Mouse (Mus musculus): ENCODE data around the gene Il33. TPM values are rescaled to one million over a fixed set of nuclear protein-coding genes. Genes with fewer than 3 reads are reported as not detected.

Gene Il33
- polyA plus RNA-seq (2017; shearing (Covaris generic)) = not detected

DNA sequence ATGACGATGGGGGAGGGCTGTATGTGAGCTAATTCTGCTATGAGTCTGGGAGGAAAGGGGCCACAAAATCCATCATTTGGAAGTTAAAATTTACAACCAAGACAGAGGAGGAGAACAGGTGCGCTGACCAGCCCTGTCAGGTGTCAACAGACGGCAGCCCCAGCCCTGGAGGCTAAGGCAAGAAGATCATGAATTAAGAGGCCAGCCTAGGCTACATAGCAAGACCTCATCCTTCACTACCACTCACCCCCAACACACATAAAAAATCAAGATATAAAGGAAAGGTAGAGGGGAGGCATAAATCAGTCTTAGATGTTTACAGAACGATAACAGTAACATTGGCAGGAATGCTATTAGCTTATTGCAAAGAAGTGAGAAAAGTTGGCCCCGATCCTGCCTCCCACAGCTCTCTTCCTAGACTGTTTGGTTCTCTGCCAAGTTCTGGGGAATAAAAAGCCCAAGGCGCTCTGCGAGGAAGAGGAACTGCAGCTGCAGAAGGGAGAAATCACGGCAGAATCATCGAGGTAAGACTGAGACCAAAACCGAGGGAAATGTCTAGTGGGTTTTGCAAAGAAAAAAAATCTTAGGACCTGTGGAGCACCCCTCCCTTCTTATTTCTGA lies at the start of gene Il33:
TSS of gene Il33 (plus strand) at position 477 of the 621 bp plus-strand sequence.

DNA sequence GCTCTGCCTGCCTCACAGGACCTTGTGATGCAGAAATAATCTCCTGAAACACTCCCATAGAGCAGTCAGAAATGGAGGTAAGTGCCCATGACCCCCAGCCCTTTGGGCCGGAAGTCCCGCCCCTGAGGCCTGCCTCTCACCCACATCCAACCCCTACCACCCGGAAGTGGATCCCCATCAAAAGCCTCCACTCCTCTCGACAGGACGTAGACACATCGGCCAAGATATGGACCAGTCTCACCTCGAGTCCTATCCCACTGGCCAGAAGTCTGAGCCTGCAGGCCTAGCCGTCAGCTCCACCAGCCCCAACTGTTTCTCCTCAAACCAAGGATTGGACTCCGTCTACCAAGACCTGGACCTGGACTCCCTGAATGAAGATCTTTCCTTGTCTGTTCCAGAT lies 78.7 kb downstream of the Il33 start, which contains the start of gene Trpd52l3:
TSS of gene Trpd52l3 (plus strand) at position 170 of the 400 bp plus-strand sequence.

Other genes with a start within 250 kb of the Il33 start
- gene Mlana, start 227.3 kb upstream of the Il33 start, polyA plus RNA-seq (2017; shearing (Covaris generic)) = not detected
- gene 9930021J03Rik, start 119.1 kb upstream of the Il33 start, polyA plus RNA-seq (2017; shearing (Covaris generic)) = 9.7 TPM
- 13.0 TPM for gene Ranbp6, start 112.1 kb upstream of the Il33 start, polyA plus RNA-seq (2017; shearing (Covaris generic))
- gene Trpd52l3, start 78.7 kb downstream of the Il33 start, polyA plus RNA-seq (2017; shearing (Covaris generic)) = not detected
- gene Uhrf2, start 105.4 kb downstream of the Il33 start, polyA plus RNA-seq (2017; shearing (Covaris generic)) = 108 TPM

All from CD4-positive, CD25-positive, alpha-beta regulatory T cell (primary cell).